Mouse (Mus musculus) urinary bladder, postnatal 4 days (tissue): Measurements from ENCODE around the gene Evi2b.
A peak's percentile ranks its signal among the peaks of the same experiment; 100 is the strongest.

Experiments used
- DNase-seq, 2 experiments: peaks; one replicate each; pipeline ENCODE4 v3.0.0; 2021 to 2022; ENCODE audit warnings: low spot score in 2 of 2

Evi2b gene

GRCm38 (mm10) chr11:79523560-79524309, at the start of gene Evi2b:
Evi2b (minus strand) TSS chr11:79523762.
- DNase-seq, result no peak

GRCm38 (mm10) chr11:79570319-79570718, 46.8 kb upstream of the Evi2b start:
- DNase-seq, result no peak

GRCm38 (mm10) chr11:79568197-79568911, 44.8 kb upstream of the Evi2b start:
- DNase-seq, result no peak

GRCm38 (mm10) chr11:79566947-79567346, 43.4 kb upstream of the Evi2b start:
- no peak for DNase-seq

- DNase-seq, result no peak
Measured at GRCm38 (mm10) chr11:79563493-79563892, 39.9 kb upstream of the Evi2b start.

GRCm38 (mm10) chr11:79560536-79560935, 37.0 kb upstream of the Evi2b start:
- no peak for DNase-seq

GRCm38 (mm10) chr11:79552622-79553021, 29.1 kb upstream of the Evi2b start:
- no peak for DNase-seq

GRCm38 (mm10) chr11:79536293-79536692, 12.7 kb upstream of the Evi2b start:
- no peak for DNase-seq

GRCm38 (mm10) chr11:79535554-79535953, 12.0 kb upstream of the Evi2b start:
- DNase-seq, result no peak

GRCm38 (mm10) chr11:79533950-79534690, 10.6 kb upstream of the Evi2b start:
- DNase-seq, result peak; percentile 28 to 64

- no peak for DNase-seq
Measured at GRCm38 (mm10) chr11:79533311-79533710, 9.7 kb upstream of the Evi2b start.

- no peak for DNase-seq
Measured at GRCm38 (mm10) chr11:79531485-79531884, 7.9 kb upstream of the Evi2b start.

- DNase-seq, result no peak
Measured at GRCm38 (mm10) chr11:79530774-79531173, 7.2 kb upstream of the Evi2b start.

GRCm38 (mm10) chr11:79530333-79530761, 6.8 kb upstream of the Evi2b start, which contains the start of the genes Evi2 and Evi2a:
Evi2 (minus strand) TSS chr11:79530589.
Evi2a (minus strand) TSS chr11:79530609.
- DNase-seq, result no peak

- no peak for DNase-seq
Measured at GRCm38 (mm10) chr11:79529736-79530135, 6.2 kb upstream of the Evi2b start.

GRCm38 (mm10) chr11:79529226-79529625, 5.7 kb upstream of the Evi2b start:
- no peak for DNase-seq

GRCm38 (mm10) chr11:79528601-79529000, 5.0 kb upstream of the Evi2b start:
- no peak for DNase-seq

- no peak for DNase-seq
Measured at GRCm38 (mm10) chr11:79527739-79528384, 4.3 kb upstream of the Evi2b start.

GRCm38 (mm10) chr11:79527015-79527738, 3.6 kb upstream of the Evi2b start:
- DNase-seq, result no peak

GRCm38 (mm10) chr11:79526549-79526948, 3.0 kb upstream of the Evi2b start:
- DNase-seq, result no peak

- DNase-seq, result no peak
Measured at GRCm38 (mm10) chr11:79524310-79524575, 681 bp upstream of the Evi2b start.
